Mouse (Mus musculus): ENCODE measurements at regions not wholly inside any gene's neighbourhood (a gene's known extent, or its start where the extent isn't known, plus 50 kb on each side); places are given as distances from the start of the nearest gene placed in this dataset.

DNA sequence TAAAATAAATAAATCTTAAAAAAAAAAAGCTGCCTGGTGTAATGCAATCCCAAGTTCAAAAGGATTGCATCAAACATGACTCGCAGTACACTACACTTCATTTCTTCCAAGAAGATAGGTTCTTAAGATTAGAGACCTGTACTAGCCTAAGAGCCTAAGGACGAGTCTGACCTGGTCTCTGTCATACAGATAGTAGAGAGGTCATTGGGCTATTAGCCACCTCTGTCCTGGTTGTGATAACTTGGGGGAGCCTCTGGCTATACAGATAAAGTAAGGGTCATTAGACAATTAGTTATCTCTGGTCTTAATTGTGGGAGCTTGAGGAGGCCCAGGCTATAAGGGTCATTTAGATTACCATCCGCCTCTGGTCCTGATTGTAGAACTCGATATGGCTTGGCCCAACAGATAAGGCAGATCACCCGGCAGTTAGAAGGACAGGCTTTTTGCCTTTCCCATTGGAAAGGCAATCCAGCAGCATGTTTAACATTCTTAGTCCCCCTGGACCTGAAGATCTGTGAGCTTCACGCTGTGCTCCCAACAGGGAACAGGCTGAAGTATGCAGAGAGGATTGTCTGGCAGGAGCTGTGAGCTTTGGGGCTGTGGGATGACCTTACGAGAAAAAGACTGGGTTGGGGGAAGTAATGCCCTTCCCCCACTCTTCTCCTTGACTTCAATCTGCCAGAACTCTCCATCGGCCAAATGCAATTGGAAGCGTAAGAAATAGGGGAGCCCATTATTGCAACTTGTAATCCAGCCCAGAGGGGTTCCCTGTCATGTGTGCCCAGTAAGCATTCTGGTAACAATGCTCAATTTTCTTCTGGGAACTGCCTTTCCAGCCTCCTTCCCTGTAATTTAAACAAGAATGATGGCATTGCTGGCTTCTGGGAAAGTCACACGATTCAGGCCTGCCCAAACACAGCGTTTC lies 199.0 kb upstream of the Jmjd1c start:
- no peak for DNase-seq (ENCODE audit: low spot score in 2 of 2)
- intact Hi-C loops (cut with DNase I) = no loop called here

DNA sequence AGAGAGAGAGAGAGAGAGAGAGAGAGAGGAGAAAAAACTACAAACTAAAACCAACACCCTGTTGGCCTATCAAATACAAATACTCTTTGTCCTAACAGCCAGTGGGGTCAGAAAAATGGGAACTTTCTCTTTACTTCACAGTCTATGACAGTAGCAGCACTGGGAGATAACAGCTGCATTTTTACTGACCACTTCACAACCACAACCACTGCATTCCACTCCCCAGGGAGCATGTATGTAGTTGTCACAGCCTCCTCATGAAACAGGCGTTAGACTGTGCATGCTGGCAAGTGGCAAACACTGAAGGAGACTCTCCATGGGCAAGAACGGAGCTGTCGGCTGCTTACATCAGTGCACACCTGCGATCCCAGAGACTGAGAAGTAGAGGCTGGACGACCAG lies 196.2 kb upstream of the Jmjd1c start:
- intact Hi-C loops (cut with DNase I) = loop anchor here (5.0 to 10.0 kb wide), 2 partner anchors 47 to 365 kb away; no protein-coding TSS in a partner anchor
- no peak for DNase-seq (ENCODE audit: low spot score in 2 of 2)

DNA sequence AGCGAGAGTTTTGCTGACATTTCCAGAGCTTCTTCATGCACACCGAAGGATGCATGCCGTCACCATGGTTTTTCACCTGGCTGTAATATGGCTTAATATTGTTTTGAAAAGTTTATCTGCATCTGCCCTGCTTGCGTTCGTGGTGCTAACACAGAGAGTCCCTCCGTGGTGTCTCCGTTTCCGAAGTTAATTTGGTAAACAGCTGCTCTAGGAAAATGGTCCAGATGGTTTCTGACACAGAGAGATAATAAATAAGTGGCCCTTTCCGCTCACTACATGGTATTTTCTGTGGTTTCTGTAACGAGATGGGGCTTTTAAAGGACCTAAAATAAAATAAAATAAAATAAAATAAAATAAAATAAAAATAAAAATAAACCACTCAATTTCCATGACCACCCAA lies 195.1 kb upstream of the Jmjd1c start:
- DNase-seq (ENCODE audit: low spot score in 2 of 2) = no peak
- intact Hi-C loops (cut with DNase I) = loop anchor here (5.0 to 10.0 kb wide), 2 partner anchors 48 to 364 kb away; no protein-coding TSS in a partner anchor

DNA sequence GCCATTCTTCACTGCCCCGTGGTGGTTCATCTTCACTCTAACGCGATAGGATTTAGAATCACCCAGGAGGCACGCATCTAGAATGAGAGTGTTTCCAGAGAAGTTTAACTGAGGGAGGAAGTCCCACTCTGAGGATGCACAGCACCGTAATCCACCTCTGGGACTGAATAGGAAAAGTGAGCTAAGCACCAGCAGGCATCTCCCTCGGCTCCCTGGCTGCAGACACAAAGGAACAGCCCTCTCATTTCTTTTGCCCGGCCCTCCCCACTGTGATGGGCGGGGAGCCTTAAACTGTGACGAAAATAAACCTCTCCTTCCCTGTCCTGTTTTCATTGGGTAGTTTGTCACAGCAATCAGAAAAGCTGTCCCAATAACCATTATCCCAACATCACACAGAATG lies 194.1 kb upstream of the Jmjd1c start:
- no peak for DNase-seq (ENCODE audit: low spot score in 2 of 2)
- intact Hi-C loops (cut with DNase I) = loop anchor here (5.0 to 10.0 kb wide), 2 partner anchors 50 to 363 kb away; no protein-coding TSS in a partner anchor

DNA sequence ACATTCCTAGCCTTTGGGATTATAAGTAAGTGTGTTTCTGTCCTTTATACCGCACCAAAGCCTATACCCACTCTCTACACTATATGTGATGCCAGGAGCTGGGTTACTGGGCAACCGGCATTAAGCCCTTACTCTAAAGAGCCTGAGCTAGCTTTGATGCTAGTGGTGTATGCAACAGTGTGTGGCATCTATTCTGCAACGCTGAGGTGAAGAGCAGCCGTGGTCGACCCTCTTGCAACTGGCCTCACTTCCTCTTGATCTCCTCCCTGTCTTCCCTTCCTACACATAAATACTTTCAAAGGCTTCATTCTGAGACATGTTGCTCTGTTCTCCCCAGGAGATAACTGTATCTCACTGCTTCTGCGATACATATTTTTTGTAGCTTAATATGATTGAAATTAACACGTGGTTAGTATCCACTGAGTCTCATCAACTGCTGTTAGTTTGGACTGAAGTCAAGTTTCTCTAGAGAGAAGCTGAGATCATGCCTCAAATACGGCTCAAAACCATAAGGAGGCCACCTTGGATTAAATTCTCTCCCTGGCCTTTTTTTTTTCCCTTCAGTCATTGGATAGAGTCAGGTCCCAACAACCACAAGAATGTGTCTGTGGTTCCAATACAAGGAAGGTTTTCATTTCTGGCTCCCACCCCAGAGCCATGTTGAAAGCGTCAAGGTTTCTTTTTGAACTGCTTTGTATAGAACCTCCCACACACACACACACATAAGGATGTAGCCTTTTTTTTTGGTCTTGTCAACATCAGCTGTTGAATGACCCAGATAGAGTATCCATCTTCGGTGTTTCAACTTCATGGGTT lies 191.2 kb upstream of the Jmjd1c start:
- no peak for DNase-seq (ENCODE audit: low spot score in 2 of 2)
- intact Hi-C loops (cut with DNase I) = loop anchor here (5.0 to 10.0 kb wide), 2 partner anchors 52 to 360 kb away; no protein-coding TSS in a partner anchor

DNA sequence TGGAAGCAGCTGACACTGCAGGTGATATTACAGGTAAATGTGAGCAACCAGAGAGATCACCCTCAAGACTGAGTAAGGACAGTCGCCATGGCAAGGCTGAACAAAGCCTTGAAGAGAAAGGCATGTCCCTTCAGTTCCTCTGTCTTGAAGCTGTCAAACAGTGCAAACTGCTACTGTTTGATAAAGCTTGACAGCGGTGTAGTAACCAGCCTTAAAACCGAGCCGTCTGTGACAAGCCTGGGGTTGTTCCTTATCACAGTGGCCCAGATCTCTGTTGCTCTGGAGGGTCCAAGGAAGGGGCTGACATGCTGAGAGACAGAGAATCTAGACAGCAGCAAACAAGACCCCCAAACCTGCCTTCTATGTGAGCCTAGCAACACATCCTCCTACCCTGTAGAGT lies 188.1 kb upstream of the Jmjd1c start:
- no peak for DNase-seq (ENCODE audit: low spot score in 2 of 2)
- intact Hi-C loops (cut with DNase I) = loop anchor here (10.0 kb wide), 1 partner anchor 357 kb away; no protein-coding TSS in a partner anchor

DNA sequence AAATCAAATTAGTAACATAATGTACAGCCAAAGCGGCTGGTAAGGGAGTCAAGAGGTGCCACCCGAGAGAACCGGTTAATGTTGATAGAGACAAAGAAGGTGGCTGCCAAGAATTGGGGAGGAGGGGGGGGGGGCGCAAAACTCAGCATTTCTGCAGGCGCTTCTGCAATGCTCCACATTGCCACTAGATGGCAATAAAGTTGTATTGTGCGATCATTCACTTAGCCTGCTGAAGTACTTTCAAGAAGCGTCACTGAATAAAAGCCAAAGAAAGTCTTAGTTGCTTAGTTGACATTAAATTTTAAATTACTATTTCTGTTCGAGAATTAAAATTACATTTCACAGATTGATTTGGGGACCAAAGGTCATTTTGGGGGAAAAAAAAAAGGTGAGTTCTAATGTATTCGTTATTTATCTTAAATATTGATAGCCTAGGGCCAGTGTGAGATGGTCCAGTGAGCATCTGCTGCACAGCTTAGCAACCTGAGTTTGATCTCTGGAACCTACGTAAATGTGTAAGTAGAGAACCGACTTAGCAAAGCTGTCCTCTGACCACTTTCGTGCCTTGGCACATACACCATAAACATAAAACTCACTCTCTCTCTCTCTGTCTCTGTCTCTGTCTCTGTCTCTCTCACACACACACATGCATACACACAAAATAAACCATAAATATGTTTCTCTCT lies 186.6 kb upstream of the Jmjd1c start:
- intact Hi-C loops (cut with DNase I) = loop anchor here (10.0 kb wide), 1 partner anchor 355 kb away; no protein-coding TSS in a partner anchor
- DNase-seq (ENCODE audit: low spot score in 2 of 2) = no peak

DNA sequence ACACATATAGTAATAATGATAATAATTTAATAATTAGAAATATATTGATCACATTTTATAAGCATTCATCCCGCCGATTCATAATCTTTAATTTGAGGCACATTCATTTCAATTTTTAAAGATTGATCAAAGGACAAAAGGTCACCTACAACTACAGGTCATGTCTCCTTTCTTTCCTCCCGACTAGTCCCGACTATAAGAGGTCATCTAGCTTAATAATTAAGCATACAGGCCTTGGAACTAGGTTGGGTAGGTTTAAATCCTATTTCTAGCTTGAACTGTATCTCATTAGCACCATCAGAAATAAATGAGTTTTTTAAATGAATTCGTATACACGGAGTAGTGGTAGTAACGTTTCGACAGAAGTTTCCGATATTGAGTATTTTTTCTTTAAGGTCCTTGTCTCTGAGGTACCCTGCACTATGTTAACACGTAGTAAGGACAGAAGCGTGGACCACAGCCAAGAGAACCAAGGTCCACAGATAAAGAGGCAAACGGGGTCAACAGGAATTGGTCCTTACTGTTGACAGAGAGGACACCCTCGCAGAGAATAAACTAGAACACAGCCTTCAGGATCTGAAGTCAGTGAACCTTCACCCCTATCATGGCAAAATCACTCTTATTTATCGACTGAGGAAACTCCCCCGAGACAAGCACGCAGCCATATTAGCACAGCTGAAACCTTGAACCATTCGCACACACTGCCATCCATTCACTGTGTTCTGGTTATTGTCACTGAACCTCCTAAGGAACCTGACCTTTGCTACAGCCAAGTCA lies 185.8 kb upstream of the Jmjd1c start:
- intact Hi-C loops (cut with DNase I) = loop anchor here (5.0 to 10.0 kb wide), 4 partner anchors 217 to 397 kb away; no protein-coding TSS in a partner anchor
- no peak for DNase-seq (ENCODE audit: low spot score in 2 of 2)

DNA sequence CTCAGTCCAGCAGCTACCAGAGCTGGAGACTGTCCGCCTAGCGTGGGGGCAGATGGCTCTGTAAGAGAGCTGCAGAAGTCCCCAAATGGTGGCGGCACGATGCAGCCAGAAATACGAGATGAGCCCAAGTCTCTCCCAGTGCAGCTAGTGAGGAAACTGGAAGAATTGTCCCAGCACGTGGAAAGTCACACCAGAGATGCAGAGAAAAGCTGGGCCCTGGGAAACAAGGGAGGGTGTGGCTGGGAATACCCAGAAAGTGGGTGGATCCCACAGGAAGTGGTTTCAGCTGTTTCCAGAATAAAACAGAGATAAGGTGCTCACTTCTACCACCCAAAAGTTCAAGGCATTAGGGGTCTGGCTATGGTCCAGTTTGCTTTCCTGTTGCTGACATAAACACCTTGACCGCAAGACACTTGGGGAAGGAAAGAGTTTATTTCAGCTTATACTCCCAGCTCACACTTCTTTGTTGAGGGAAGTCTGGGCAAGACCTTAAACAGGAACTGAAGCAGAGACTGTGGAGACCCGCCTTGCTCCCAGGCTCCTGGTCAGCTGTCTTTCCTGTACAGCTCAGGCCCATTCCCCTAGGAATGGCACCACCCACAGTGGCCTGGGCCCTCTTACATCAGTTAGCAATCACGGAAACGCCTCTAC lies 184.5 kb upstream of the Jmjd1c start:
- DNase-seq (ENCODE audit: low spot score in 2 of 2) = peak in 1 of 2 experiments; percentile 37
- intact Hi-C loops (cut with DNase I) = loop anchor here (5.0 kb wide), 3 partner anchors 216 to 396 kb away; no protein-coding TSS in a partner anchor

DNA sequence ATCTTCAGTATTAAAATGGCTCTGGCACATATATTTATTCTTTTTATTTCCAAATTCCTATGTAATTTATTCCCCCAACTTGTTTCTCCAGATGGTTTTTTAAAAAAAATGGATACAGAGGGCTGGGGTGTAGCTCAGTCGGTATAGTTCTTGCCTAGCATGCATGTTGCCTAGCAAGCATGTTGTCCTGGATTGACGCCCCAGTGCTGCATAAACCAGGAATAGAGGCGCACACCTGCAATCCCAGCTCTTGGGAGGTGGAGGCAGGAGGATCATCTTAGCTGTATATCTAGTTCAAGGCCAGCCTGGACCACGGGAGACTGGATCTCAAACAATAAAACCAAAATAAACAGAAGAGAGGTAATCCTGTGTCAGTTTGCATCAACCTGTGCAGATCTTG lies 183.5 kb upstream of the Jmjd1c start:
- intact Hi-C loops (cut with DNase I) = loop anchor here (5.0 kb wide), 3 partner anchors 215 to 395 kb away; no protein-coding TSS in a partner anchor

DNA sequence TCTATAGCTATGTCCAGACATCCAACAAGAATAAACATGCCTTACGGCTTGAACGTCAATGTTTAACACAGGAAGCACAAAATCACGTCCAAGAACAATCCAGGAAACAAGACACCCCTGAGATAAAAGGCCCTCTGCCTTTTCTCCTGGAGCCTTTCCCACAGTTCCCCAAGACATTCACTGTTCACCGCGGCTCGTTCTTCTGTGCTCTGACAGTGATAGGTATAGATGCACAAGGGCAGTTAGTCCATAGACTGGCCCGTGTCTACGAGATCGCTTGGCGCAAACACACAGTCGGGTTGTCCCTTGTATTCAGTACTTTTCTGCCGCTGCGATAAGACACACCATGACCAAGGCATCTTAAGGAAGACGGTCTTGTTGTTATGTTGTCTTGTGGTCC lies 182.7 kb upstream of the Jmjd1c start:
- intact Hi-C loops (cut with DNase I) = loop anchor here (5.0 kb wide), 3 partner anchors 214 to 394 kb away; no protein-coding TSS in a partner anchor
- no peak for DNase-seq (ENCODE audit: low spot score in 2 of 2)

More for the DNA sequence above, 183.5 kb upstream of the Jmjd1c start:
- no peak for DNase-seq (ENCODE audit: low spot score in 2 of 2)

DNA sequence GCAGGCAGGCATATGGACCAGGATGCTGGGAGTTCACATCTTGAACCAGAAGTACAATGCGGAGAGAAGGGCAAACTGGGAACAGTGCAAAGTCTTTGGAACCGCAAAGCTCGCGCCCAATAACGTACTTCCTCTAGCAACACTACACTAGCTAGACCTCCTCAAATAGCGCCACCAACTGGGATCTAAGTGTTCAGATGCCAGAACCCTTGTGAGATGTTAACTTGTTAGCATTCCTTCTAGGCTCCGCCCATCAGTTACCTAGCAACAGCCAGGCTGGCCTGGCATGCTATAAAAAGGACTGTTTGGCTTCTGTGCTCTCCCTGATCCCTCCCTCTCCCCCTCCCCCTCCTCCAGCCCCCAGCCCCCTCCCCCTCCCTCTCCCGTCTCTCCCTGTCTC lies 182.3 kb upstream of the Jmjd1c start:
- no peak for DNase-seq (ENCODE audit: low spot score in 2 of 2)
- intact Hi-C loops (cut with DNase I) = loop anchor here (5.0 kb wide), 3 partner anchors 214 to 394 kb away; no protein-coding TSS in a partner anchor

DNA sequence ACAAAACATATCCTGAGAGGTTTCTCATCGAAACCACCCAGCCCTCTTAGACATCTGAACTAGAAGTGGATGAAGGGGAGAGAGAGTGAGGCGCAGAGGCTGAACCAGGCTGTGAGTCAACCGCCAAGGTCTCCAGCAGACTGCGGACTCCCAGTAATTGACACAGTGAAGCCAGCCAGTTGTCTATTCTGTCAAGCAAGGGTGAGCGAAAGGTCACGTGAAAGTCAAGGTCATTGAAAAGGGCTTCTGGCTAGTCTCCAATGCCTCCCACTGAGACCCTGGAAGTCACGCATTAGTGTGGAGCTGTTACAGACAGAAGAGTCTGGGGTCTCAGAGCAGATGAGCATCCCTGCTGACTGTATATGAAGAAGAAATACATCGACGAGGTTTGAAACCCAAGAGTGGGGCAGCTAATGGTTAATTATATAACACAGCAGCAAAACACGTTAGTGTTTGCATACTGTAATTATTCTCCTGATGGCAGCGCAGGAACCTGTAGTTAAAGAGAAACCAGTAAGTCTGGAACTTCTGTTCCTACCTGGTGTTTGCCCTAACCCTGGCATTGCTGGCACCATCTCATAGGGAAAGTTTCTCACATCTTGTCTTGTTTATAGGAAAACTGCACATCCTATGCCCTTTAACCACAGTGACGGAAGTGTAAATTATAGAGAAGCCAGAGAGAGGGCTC lies 181.5 kb upstream of the Jmjd1c start:
- intact Hi-C loops (cut with DNase I) = loop anchor here (5.0 kb wide), 3 partner anchors 213 to 393 kb away; no protein-coding TSS in a partner anchor
- no peak for DNase-seq (ENCODE audit: low spot score in 2 of 2)

DNA sequence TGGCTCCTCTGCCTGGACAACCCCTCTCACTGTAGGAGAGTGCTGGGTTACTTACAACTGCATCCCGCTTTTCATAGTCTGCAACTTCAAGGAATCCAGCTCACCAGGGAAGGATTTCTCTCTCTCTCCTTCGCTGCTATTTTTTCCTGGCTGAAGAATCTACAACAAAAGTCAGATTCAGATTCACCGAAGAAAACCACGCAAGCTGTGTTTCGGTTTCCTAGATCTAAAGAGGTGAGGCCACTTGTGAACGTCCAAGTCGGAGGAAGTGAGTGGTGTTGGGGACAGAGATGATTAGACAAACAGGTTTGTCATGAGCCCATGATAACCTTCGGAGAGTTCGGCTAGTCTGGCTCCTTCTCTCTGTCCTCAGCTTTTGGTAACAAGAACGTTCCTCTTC lies 180.1 kb upstream of the Jmjd1c start:
- no peak for DNase-seq (ENCODE audit: low spot score in 2 of 2)
- intact Hi-C loops (cut with DNase I) = no loop called here

DNA sequence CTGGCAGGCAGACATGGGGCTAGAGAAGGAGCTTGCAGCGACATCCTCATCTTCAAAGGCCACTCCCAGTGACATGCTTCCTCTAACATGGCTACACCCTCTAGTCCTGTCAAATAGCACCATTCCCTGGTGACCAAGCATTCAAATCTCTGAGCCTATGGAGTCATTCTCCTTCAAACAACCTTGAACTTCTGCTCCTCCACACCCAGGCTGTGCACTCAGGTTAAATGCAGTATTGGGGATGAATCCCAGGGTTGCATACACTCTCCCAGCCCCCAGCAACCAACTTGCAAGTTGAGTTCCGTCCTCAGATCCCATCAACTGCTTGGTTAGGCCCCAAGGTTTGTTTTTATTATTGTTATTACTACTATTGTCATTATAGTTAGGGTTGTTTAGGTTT lies 178.2 kb upstream of the Jmjd1c start:
- DNase-seq (ENCODE audit: low spot score in 2 of 2) = no peak
- intact Hi-C loops (cut with DNase I) = no loop called here

DNA sequence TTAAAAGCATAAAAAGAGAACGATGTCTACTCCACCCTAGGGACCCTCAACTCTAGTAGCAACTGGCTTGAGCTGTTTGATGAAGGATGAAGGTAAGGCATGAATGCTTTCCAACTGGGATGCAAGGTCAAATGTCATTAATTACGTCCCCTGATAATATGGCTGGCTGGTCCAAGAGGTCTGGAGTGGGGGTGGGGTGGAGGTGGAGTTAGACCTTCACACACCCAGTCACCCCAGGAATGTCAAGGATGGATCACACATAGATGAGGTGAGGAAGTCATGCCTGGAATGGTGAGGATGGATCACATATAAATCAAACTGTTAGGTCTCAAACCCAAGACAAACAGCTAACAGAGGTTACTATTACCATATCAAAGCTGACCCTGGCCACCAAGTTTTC lies 177.2 kb upstream of the Jmjd1c start:
- intact Hi-C loops (cut with DNase I) = no loop called here
- no peak for DNase-seq (ENCODE audit: low spot score in 2 of 2)
